Comparison of ENCODE assay signal across 8 mouse cellular contexts in the genomic region with DNA sequence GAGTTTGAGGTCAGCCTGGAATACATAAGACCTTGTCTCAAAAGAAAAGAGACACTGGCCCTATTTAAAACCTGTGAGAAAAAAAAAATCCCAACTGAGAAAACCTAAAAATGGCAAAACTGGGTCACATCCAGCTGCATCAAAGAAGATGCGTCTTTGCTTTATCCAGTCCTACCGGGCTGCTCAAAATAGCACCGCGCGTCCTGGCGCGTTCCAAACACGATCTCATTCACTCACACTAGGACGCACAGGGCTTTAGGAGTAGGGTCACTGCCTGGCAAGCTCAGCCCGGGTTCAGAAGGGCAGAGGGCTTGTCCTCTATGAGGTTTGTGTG. TPM values are rescaled to one million over a fixed set of nuclear protein-coding genes. Genes with fewer than 3 reads are reported as not detected.
DNase-seq lines count a peak whose midpoint lies in the region; ATAC-seq and TF ChIP-seq lines count a peak whose summit lies in the region.

No protein-coding gene starts in this region.

- H3K79me2 ChIP-seq in heart, adult 2 months (replicated peaks; ENCODE audit: control insufficient read depth, insufficient read depth, low read length) = no peaks in the 10 kb centered on the region
- peaks cover 24% of the 10 kb centered on the region for H3K79me2 ChIP-seq in MEL (ENCODE audit: control insufficient read depth, insufficient read depth, low read length, poor library complexity)

- peaks cover 37% of the 10 kb centered on the region for H3K4me1 ChIP-seq in heart, embryonic 10.5 days
- peaks cover 7% of the 10 kb centered on the region for H3K4me1 ChIP-seq in heart, adult 2 months (ENCODE audit: control insufficient read depth, insufficient read depth, low read length)
- peaks cover 20 to 44% of the 10 kb centered on the region in 2 experiments for H3K4me1 ChIP-seq in MEL (ENCODE audit: control insufficient read depth in 1 of 2, insufficient read depth in 2 of 2, low read length in 2 of 2)
- peaks cover 23% of the 10 kb centered on the region for H3K4me1 ChIP-seq in forebrain, embryonic 13.5 days
- H3K4me1 ChIP-seq in stomach, postnatal 0 days (replicated peaks; ENCODE audit: control insufficient read depth, insufficient read depth) = no peaks in the 10 kb centered on the region

- peak overlapping the region; percentile 82 for H3K27ac ChIP-seq in heart, embryonic 10.5 days
- H3K27ac ChIP-seq in heart, adult 2 months = no peak overlapping the region
- peak overlapping the region; percentile 37 for H3K27ac ChIP-seq in MEL (ENCODE audit: control insufficient read depth, low read depth, low read length)
- peak overlapping the region; percentile 78 for H3K27ac ChIP-seq in forebrain, embryonic 13.5 days
- no peak overlapping the region for H3K27ac ChIP-seq in stomach, postnatal 0 days (replicated peaks)

- 0 out of 2 replicates have a peak, but pooled peaks have one; percentile 33 for ATAC-seq in forebrain, embryonic 13.5 days
- ATAC-seq in megakaryocyte, adult 5-6 weeks (ENCODE audit: poor library complexity, severe bottlenecking) = peak; percentile 60; the same call in 1 of the 2 replicates
- no peak for ATAC-seq in stomach, postnatal 0 days (ENCODE audit: low FRiP score, low TSS enrichment)

- H3K36me3 ChIP-seq in heart, embryonic 10.5 days = 0 out of 2 replicates have a peak, but pooled peaks cover 2% of the 10 kb centered on the region
- no peaks in the 10 kb centered on the region for H3K36me3 ChIP-seq in heart, adult 2 months (ENCODE audit: control insufficient read depth, insufficient read depth, low read length)
- H3K36me3 ChIP-seq in MEL (ENCODE audit: control insufficient read depth in 1 of 2, insufficient read depth in 2 of 2, low read length in 2 of 2) = peaks cover 0 to 40% of the 10 kb centered on the region in 2 experiments; a peak in 3 of 4 replicates
- no peaks in the 10 kb centered on the region for H3K36me3 ChIP-seq in forebrain, embryonic 13.5 days (ENCODE audit: poor library complexity, severe bottlenecking)
- no peaks in the 10 kb centered on the region for H3K36me3 ChIP-seq in stomach, postnatal 0 days (ENCODE audit: control insufficient read depth, insufficient read depth, low read length)

- no peak for TF ChIP-seq RAD21 in MEL (IDR thresholded peaks at IDR 0.05; ENCODE audit: low read depth, low read length)

- no peaks in the 10 kb centered on the region for H3K27me3 ChIP-seq in heart, embryonic 10.5 days (ENCODE audit: insufficient read depth, poor library complexity, severe bottlenecking)
- H3K27me3 ChIP-seq in heart, adult 2 months (ENCODE audit: control insufficient read depth, insufficient read depth, low read length) = no peaks in the 10 kb centered on the region
- no peaks in the 10 kb centered on the region for H3K27me3 ChIP-seq in MEL (ENCODE audit: control insufficient read depth in 1 of 2, insufficient read depth in 2 of 2, low read length in 2 of 2)
- H3K27me3 ChIP-seq in forebrain, embryonic 13.5 days = 0 out of 2 replicates have a peak, but pooled peaks cover 3% of the 10 kb centered on the region
- no peaks in the 10 kb centered on the region for H3K27me3 ChIP-seq in stomach, postnatal 0 days (ENCODE audit: control insufficient read depth, insufficient read depth, low read length)

- H3K4me3 ChIP-seq in heart, embryonic 10.5 days = no peak overlapping the region
- H3K4me3 ChIP-seq in heart, adult 2 months = no peak overlapping the region
- no peak overlapping the region for H3K4me3 ChIP-seq in MEL (ENCODE audit: control insufficient read depth in 1 of 2, insufficient read depth in 1 of 2, low read depth in 2 of 2, low read length in 2 of 2)
- H3K4me3 ChIP-seq in forebrain, embryonic 13.5 days = no peak overlapping the region
- H3K4me3 ChIP-seq in stomach, postnatal 0 days (ENCODE audit: low read depth, low read length) = no peak overlapping the region

- no peaks in the 10 kb centered on the region for H3K9me3 ChIP-seq in heart, embryonic 10.5 days
- no peaks in the 10 kb centered on the region for H3K9me3 ChIP-seq in MEL (replicated peaks; ENCODE audit: insufficient read depth, low read length)
- no peaks in the 10 kb centered on the region for H3K9me3 ChIP-seq in forebrain, embryonic 13.5 days (replicated peaks)
- H3K9me3 ChIP-seq in stomach, postnatal 0 days (ENCODE audit: control insufficient read depth, low read length) = no peaks in the 10 kb centered on the region

- intact Hi-C loops in heart, adult 2 months (cut with DNase I) = no loop called here

- H3K4me2 ChIP-seq in forebrain, embryonic 13.5 days = peak overlapping the region; percentile 25; the same call in 1 of the 2 replicates
- no peak overlapping the region for H3K4me2 ChIP-seq in stomach, postnatal 0 days (replicated peaks; ENCODE audit: low read depth)

- TF ChIP-seq EP300 in heart, adult 2 months (IDR thresholded peaks at IDR 0.05; ENCODE audit: insufficient read depth, low read depth, low read length) = no peak
- no peak for TF ChIP-seq EP300 in MEL (IDR thresholded peaks at IDR 0.05; ENCODE audit: low read depth in 1 of 2, low read length in 2 of 2)
- no peak for TF ChIP-seq EP300 in stomach, postnatal 0 days (optimal IDR thresholded peaks at IDR 0.05)

- no peak for TF ChIP-seq CTCF in heart, adult 2 months (IDR thresholded peaks at IDR 0.05)
- no peak for TF ChIP-seq CTCF in MEL (IDR thresholded peaks at IDR 0.05 in 2 of 3, conservative IDR thresholded peaks at IDR 0.05 in 1 of 3; ENCODE audit: control insufficient read depth in 1 of 3, insufficient read depth in 1 of 3, low read depth in 2 of 3, low read length in 3 of 3, poor library complexity in 1 of 3, severe bottlenecking in 1 of 3)
- no peak for TF ChIP-seq CTCF in stomach, postnatal 0 days (IDR thresholded peaks at IDR 0.05; ENCODE audit: low read depth)

- DNase-seq in heart, embryonic 10.5 days (ENCODE audit: low spot score) = no peak
- no peak for DNase-seq in heart, adult 2 months
- DNase-seq in MEL (ENCODE audit: low read depth, low spot score) = no peak
- DNase-seq in thymus, postnatal 4 days = peak; percentile 46
- DNase-seq in stomach, postnatal 0 days (ENCODE audit: low spot score) = no peak
- no peak for DNase-seq in gastrocnemius, adult 8-10 months (ENCODE audit: low spot score in 2 of 2)

- WGBS in heart, embryonic 10.5 days = 58% methylated on average over 10 of the region's 10 CpGs
- WGBS in heart, adult 2 months = 43% methylated on average over 10 of the region's 10 CpGs
- WGBS in forebrain, embryonic 13.5 days = 49% methylated on average over 10 of the region's 10 CpGs
- 59% methylated on average over 10 of the region's 10 CpGs for WGBS in stomach, postnatal 0 days

- no peak for TF ChIP-seq POLR2A in heart, adult 2 months (IDR thresholded peaks at IDR 0.05; ENCODE audit: insufficient read depth, low read depth, low read length)
- TF ChIP-seq POLR2A in MEL (IDR thresholded peaks at IDR 0.05; ENCODE audit: control insufficient read depth in 1 of 2, insufficient read depth in 1 of 2, low read depth in 1 of 2, low read length in 2 of 2, poor library complexity in 1 of 2) = no peak

- H3K9ac ChIP-seq in heart, adult 2 months (ENCODE audit: low read depth, low read length) = no peak overlapping the region
- H3K9ac ChIP-seq in MEL (ENCODE audit: control insufficient read depth, low read depth, low read length, poor library complexity, severe bottlenecking) = peak overlapping the region; percentile 12; the same call in 1 of the 2 replicates
- H3K9ac ChIP-seq in forebrain, embryonic 13.5 days = no peak overlapping the region
- H3K9ac ChIP-seq in stomach, postnatal 0 days (ENCODE audit: low read length) = no peak overlapping the region

TF ChIP-seq in MEL, 35 proteins besides CTCF, POLR2A, EP300 and RAD21 (continues in another document):
- TF ChIP-seq TCF12 (IDR thresholded peaks at IDR 0.05; ENCODE audit: low read depth, low read length) = no peak
- TF ChIP-seq MXI1 (IDR thresholded peaks at IDR 0.05; ENCODE audit: low read depth, low read length) = no peak

RNA-seq across cellular contexts. Expression of gene P2rx7, which starts 9.4 kb away (rescaled TPM):
- polyA plus RNA-seq in heart, embryonic 10.5 days (2016; fragmentation: Nextera tagmentation; extraction: Ambion mirVana) = 0.33 and 0.47 TPM in 2 replicates
- 1 to 10 TPM; 2.8 to 3.1 TPM for total RNA-seq in heart, adult 2 months (2021)
- 7.2 and 7.4 TPM in 2 replicates for polyA plus RNA-seq in heart, adult 2 months (2012; rRNA removed)
- total RNA-seq in MEL (2012; rRNA removed) = 25.3 and 29.3 TPM in 2 replicates
- 100 to 1,000 TPM in 1 of 2 experiments, 10 to 100 TPM in 1; 40.8 to 254 TPM for polyA plus RNA-seq in MEL (2012; ENCODE audit: insufficient read depth in 1 of 2, insufficient read length in 2 of 2, low read depth in 1 of 2, low replicate concordance in 2 of 2, missing spikeins in 1 of 2)
- polyA plus RNA-seq in forebrain, embryonic 13.5 days (2015; fragmentation: Nextera tagmentation; extraction: Ambion mirVana) = 0.69 and 0.85 TPM in 2 replicates
- 35.5 and 35.6 TPM in 2 replicates for total RNA-seq in megakaryocyte, adult 5-6 weeks (2015)
- total RNA-seq in megakaryocyte, adult 5-6 weeks (2017) = 61.2 and 76.5 TPM in 2 replicates
- polyA plus RNA-seq in stomach, postnatal 0 days (2015; fragmentation: Nextera tagmentation; extraction: Ambion mirVana) = 2.1 and 2.7 TPM in 2 replicates
- 1 to 10 TPM in 2 of 4 experiments, under 1 TPM in 2; 0.92 to 1.5 (median 1.1) TPM for total RNA-seq in gastrocnemius, adult 8-10 months (2022)

RNA-seq across cellular contexts. Expression of gene Ift81, which starts 38.8 kb away (rescaled TPM):
- 25.2 and 35.2 TPM in 2 replicates for polyA plus RNA-seq in heart, embryonic 10.5 days (2016; fragmentation: Nextera tagmentation; extraction: Ambion mirVana)
- total RNA-seq in heart, adult 2 months (2021) = 10 to 100 TPM; 78.1 to 97.0 TPM
- 11.4 and 25.3 TPM in 2 replicates for polyA plus RNA-seq in heart, adult 2 months (2012; rRNA removed)
- total RNA-seq in MEL (2012; rRNA removed) = 1.5 TPM in 2 replicates
- polyA plus RNA-seq in MEL (2012; ENCODE audit: insufficient read depth in 1 of 2, insufficient read length in 2 of 2, low read depth in 1 of 2, low replicate concordance in 2 of 2, missing spikeins in 1 of 2) = 1 to 10 TPM in 1 of 2 experiments, not detected in 1; 1.9 TPM
- polyA plus RNA-seq in forebrain, embryonic 13.5 days (2015; fragmentation: Nextera tagmentation; extraction: Ambion mirVana) = 63.2 and 69.7 TPM in 2 replicates
- total RNA-seq in megakaryocyte, adult 5-6 weeks (2015) = 4.9 and 6.2 TPM in 2 replicates
- 3.7 and 3.8 TPM in 2 replicates for total RNA-seq in megakaryocyte, adult 5-6 weeks (2017)
- 16.3 and 17.4 TPM in 2 replicates for polyA plus RNA-seq in stomach, postnatal 0 days (2015; fragmentation: Nextera tagmentation; extraction: Ambion mirVana)
- total RNA-seq in gastrocnemius, adult 8-10 months (2022) = 1 to 10 TPM; 3.4 to 9.1 (median 5.9) TPM

RNA-seq across cellular contexts. Expression of gene P2rx4, which starts 54.3 kb away (rescaled TPM):
- polyA plus RNA-seq in heart, embryonic 10.5 days (2016; fragmentation: Nextera tagmentation; extraction: Ambion mirVana) = 14.9 and 16.3 TPM in 2 replicates
- 10 to 100 TPM; 17.4 to 19.0 TPM for total RNA-seq in heart, adult 2 months (2021)
- polyA plus RNA-seq in heart, adult 2 months (2012; rRNA removed) = 28.9 and 35.0 TPM in 2 replicates
- total RNA-seq in MEL (2012; rRNA removed) = 14.7 and 15.2 TPM in 2 replicates
- polyA plus RNA-seq in MEL (2012; ENCODE audit: insufficient read depth in 1 of 2, insufficient read length in 2 of 2, low read depth in 1 of 2, low replicate concordance in 2 of 2, missing spikeins in 1 of 2) = 10 to 100 TPM in 1 of 2 experiments, not detected in 1; 30.9 TPM
- polyA plus RNA-seq in forebrain, embryonic 13.5 days (2015; fragmentation: Nextera tagmentation; extraction: Ambion mirVana) = 6.2 and 6.8 TPM in 2 replicates
- total RNA-seq in megakaryocyte, adult 5-6 weeks (2015) = 29.9 and 34.3 TPM in 2 replicates
- total RNA-seq in megakaryocyte, adult 5-6 weeks (2017) = 19.6 and 25.2 TPM in 2 replicates
- 22.8 and 24.7 TPM in 2 replicates for polyA plus RNA-seq in stomach, postnatal 0 days (2015; fragmentation: Nextera tagmentation; extraction: Ambion mirVana)
- 1 to 10 TPM; 2.0 to 3.5 (median 2.9) TPM for total RNA-seq in gastrocnemius, adult 8-10 months (2022)

Comparison
In these comparisons a context has a peak if more than half of its experiments do, and no peak if none do; other contexts are left out.
1. H3K27ac ChIP-seq: peak in heart, embryonic 10.5 days (single experiment), MEL (single experiment) and forebrain, embryonic 13.5 days (single experiment); none in heart, adult 2 months (single experiment) and stomach, postnatal 0 days (single experiment).